Mouse (Mus musculus): ENCODE data around the gene Inf2.

Inf2 gene

DNA sequence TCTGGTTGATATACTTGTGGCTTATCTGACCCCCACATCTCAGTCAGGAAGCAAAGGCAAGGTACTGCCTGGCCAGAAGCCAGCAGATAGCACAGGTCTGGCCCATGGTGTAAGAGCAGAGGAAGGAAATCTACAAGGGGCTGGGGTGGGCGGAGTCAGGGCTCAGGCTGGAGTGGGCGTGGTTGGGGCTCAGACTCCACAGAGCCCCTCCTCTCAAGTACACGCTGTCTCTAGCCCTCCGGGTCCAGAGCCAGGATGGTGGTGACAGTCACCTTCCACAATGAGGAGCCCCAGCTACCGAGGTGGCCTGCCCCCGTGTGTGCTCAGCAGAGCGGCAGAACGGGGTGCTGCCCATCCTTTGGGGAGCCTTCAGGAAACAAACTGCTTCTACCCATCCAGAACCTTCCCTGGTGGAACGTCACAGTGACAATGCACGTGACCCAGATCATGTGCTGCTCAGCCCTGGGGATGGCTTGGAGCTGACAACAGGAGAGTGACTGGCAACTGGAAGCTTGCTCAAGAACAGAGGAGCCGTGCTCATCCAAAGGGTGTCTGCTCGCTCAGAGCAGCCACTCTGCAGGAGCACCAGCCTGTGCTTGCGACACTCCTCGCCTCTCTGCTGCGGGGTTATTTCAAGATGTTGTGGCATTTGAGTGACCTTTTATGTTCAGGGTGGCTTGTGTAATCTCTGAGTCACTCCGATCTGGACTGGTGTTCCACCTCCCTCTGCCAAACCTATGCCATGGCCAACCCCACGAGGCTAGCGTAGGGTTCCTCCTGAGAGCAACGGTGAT is 40.5 kb downstream of the Inf2 start:
- DNase-seq = peak; percentile 68

GRCm38 (mm10) chr12:112630029-112630428 is 41.4 kb downstream of the Inf2 start:
- DNase-seq = no peak

DNA sequence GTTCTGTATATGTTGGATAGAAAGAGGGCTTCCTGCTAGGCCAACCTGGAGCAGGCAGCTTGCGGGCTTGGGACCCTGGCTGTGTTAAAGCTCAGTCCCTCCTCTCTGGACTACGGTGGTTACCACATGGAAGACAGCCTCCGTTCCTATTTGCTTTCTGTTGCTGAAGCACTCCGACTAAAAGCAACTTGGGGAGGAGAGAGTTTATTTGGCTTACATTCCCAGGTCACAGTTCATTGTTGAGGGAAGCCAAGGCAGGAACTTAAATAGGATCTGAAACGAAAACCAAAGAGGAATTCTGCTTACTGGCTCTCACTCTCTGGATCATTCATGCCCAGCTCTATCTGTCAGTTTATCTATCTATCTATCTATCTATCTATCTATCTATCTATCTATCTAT is 42.2 kb downstream of the Inf2 start:
- no peak for DNase-seq

DNA sequence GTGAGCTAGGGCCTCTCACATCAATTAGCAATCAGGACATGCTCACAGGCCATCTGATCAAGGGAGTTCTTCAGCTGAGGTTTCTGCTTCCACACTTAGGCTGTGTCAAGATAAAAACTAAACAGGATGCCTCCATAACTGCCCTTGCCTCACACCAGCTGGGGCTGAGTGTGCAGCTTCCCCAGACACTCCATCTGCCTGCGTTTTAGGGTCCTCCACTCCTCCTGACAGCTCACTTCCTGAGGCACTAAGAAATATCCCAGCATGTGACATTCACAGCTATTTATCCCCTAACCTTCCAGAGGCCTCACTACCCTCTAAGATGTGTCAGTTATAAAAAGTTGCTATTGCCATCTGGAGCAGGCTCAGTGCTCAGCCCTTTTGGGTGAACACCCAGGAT is 42.9 kb downstream of the Inf2 start:
- no peak for DNase-seq

GRCm38 (mm10) chr12:112632084-112632777 is 43.6 kb downstream of the Inf2 start:
- DNase-seq = no peak

DNA sequence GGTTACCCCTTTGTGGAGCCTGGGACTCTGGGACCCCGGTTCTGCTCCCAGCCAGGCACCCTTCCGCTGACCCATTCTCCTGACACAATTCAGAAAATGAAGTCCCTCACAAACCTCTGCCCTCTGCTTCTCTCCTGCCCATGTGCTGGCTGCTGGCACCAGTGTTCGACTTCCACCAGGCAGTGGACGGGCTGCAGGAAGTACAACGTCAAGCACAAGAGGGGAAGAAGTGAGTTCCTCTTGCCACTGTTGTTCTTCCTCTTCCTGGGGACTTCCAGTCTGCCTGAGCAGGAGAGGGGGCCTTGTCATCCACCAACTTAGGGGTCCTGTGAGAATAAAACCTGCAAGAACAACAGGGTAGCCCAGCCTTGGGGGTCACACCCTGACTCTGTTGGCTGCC is 44.3 kb downstream of the Inf2 start:
- DNase-seq = no peak

DNA sequence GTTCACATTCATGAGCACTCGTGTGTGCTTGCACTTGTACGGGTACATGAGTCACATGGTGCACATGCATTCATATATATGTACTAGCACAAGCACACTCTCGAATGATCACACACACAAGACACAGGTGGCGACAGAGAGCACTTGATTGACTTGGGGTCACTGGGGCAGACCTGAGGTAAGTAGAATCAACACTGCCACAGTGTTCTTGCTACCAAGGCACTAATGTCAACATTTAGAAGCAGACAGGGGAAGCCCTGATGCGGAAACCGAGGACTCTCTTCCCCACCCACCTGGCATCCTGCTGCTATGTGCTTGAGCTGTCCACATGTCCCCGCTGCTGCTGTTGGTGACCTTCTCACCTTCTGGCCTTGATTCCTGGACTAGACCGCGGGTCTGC is 45.1 kb downstream of the Inf2 start:
- no peak for DNase-seq

- no peak for DNase-seq
Observed at GRCm38 (mm10) chr12:112639526-112639925, 50.9 kb downstream of the Inf2 start.

DNA sequence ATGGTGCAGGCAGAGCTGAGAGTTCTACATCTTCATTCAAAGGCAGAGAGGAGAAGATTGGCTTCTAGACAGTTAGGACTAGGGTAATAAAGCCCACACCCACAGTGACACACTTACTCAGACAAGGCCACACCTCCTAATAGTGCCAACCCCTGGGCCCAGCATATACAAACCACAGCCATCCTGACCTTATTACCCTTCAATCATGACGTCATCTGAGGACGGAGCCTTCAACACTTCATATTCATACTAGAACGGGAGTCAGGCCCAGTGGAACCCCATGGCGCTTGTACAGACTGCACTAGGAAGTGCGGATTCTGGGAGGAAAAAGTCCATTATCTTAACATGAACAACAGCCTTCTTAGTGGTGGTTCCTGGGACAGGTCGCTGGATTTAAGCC is 54.5 kb downstream of the Inf2 start:
- DNase-seq = peak; percentile 69

GRCm38 (mm10) chr12:112644180-112644854 is 55.7 kb downstream of the Inf2 start, which contains the start of gene Siva1:
TSS of gene Siva1 (plus strand) at chr12:112644679.
- DNase-seq = peak; percentile 100

- DNase-seq = no peak
Observed at GRCm38 (mm10) chr12:112644855-112645506, 56.4 kb downstream of the Inf2 start.

DNA sequence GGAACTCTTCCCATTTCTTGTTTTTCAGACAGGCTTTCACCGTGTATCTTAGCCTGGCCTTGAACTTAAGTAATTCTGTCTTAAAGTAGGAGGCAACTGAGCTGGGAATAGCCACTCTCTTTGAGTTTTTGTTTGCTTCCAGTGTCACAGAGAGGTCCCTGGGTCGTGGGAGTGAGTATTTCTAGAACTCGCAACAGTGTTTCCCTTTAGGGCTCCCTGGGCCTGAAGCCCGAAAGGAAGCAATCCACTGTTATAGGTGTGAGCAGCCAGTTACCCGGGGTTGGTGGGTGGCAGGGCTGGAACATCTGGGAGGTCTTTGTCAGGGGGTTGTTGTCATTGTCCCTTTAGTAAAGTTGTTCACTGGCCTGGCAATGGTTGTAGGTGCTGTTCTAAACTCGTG is 57.6 kb downstream of the Inf2 start:
- no peak for DNase-seq

GRCm38 (mm10) chr12:112648081-112648480 is 59.5 kb downstream of the Inf2 start:
- no peak for DNase-seq

- DNase-seq = no peak
Observed at GRCm38 (mm10) chr12:112651778-112652439, 63.3 kb downstream of the Inf2 start.

GRCm38 (mm10) chr12:112653157-112653824 is 64.7 kb downstream of the Inf2 start:
- peak; percentile 88 for DNase-seq

DNA sequence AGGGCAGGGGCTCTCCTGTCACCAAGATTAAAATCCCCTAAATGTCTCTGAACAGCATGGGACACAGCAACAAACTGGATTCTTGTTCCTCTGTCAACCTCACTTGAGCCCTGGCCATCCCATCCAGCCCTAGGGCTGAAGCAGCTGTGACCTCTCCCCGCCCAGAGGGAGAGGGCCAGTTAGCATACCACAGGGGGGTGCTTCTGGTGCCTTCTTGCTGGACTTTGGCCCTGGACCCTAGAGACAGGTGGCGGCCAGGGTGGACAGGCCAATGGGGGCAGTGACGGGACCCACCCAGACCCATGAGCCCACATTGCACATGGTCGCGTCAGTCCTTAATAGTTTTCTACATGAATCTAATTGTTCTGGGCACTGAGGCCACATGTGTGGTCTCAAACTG is 65.5 kb downstream of the Inf2 start:
- no peak for DNase-seq

- peak; percentile 78 for DNase-seq
Observed at GRCm38 (mm10) chr12:112658619-112659018, 70.0 kb downstream of the Inf2 start.

DNA sequence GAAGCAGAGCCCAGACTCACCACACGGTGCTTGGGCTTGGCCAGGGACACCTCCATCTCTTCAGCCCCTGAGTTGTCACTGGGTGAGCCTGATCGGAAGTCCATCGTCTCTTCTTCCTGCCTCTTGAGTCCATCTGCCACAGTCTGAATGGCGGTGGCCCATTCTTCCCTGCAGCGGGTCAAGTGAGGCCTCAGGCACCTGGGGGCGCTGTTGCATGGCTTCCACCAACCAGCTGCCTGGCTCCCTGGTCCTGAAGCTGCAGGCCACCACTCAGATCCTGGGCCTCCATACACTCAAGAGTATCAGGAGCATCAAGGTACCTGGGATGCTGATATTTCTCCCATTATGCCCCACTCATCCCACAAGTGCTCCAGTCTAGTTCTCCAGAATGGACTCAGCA is 70.5 kb downstream of the Inf2 start:
- DNase-seq = peak; percentile 73

DNA sequence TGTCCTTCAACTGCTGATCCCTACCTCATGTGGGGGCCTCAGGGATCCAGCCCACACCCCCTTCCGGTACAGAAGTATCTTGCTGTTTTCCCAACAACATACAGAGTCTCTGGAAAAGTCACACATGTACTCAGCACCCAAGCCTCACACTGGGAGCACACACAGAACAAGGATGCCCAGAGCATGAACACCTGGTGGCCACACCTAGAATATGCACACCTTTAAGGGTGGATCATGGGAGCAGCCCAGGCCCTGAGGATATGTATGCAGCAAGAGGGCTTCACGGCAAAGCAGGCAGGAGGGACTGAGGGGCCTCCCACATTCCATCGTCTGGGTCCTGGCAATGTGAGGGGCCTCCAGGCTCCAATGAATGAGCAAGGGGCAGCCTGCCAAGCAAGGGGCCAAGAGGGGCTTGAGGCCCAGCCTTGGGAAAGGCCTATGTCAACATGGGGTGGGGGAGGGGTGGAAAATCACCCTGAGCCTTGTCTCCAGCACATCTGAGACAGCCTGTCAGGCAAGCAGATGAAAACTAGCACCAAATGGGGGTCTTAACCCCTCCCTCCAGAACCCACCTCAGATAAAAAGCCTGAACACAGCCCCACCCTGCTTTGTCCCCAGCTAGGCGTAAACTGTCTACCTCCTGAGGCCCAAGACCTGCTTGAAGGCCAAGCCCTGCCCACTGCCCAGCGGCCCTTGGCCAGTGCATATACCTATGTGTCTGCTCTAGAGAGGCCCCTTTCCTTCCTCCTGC is 72.2 kb downstream of the Inf2 start:
- no peak for DNase-seq

- no peak for DNase-seq
Observed at GRCm38 (mm10) chr12:112661327-112661605, 72.7 kb downstream of the Inf2 start.

- DNase-seq = no peak
Observed at GRCm38 (mm10) chr12:112661851-112662250, 73.3 kb downstream of the Inf2 start.

GRCm38 (mm10) chr12:112663303-112663702 is 74.7 kb downstream of the Inf2 start:
- DNase-seq = peak; percentile 53

Measured in cerebellum, adult 9-11 months (tissue).